Comparison of ENCODE assay signal across 16 mouse cellular contexts in genomic region chr9:35369063-35369462, GRCm38 (mm10). TPM values are rescaled to one million over a fixed set of nuclear protein-coding genes. Genes with fewer than 3 reads are reported as not detected.
DNase-seq lines count a peak whose midpoint lies in the region; ATAC-seq and TF ChIP-seq lines count a peak whose summit lies in the region.
"Had no signal": no experiment of that assay in that cellular context is flagged by ENCODE, and none has a peak within 500 bp of the region (broad histone marks: within the 10 kb centered on the region; RNA-seq: fewer than 3 reads in every experiment).

No protein-coding gene starts in this region.

- H3K27me3 ChIP-seq in heart, embryonic 11.5 days (ENCODE audit: control insufficient read depth, insufficient read depth, low read length) = no peaks in the 10 kb centered on the region
- 0 out of 2 replicates have a peak, but pooled peaks cover 12% of the 10 kb centered on the region for H3K27me3 ChIP-seq in heart, embryonic 10.5 days (ENCODE audit: insufficient read depth, poor library complexity, severe bottlenecking)
- peaks cover 6% of the 10 kb centered on the region; the same call in 1 of the 2 replicates for H3K27me3 ChIP-seq in lung, embryonic 15.5 days
- H3K27me3 ChIP-seq in embryonic facial prominence, embryonic 12.5 days = no peaks in the 10 kb centered on the region
- no peaks in the 10 kb centered on the region for H3K27me3 ChIP-seq in myocyte (ENCODE audit: control insufficient read depth, insufficient read depth, insufficient read length)
- H3K27me3 ChIP-seq: limb, embryonic 12.5 days; stomach, embryonic 15.5 days had no signal

- DNase-seq in heart, embryonic 10.5 days (ENCODE audit: low spot score) = no peak
- no peak for DNase-seq in lung, adult 2 months
- no peak for DNase-seq in left cerebral cortex, adult 11 months (ENCODE audit: low spot score)
- no peak for DNase-seq in spleen, adult 18-20 months
- DNase-seq: cerebellum, adult 2 months; lung, adult 18-20 months had no signal

- H3K79me2 ChIP-seq in myocyte (ENCODE audit: control insufficient read depth, insufficient read depth) = no peaks in the 10 kb centered on the region

- no peak overlapping the region for H3K9ac ChIP-seq in heart, embryonic 11.5 days (ENCODE audit: low read depth, low read length)
- H3K9ac ChIP-seq in lung, embryonic 15.5 days = no peak overlapping the region
- H3K9ac ChIP-seq in embryonic facial prominence, embryonic 12.5 days = no peak overlapping the region
- H3K9ac ChIP-seq: forebrain, embryonic 13.5 days; heart, embryonic 13.5 days; hindbrain, embryonic 15.5 days; limb, embryonic 12.5 days; stomach, embryonic 15.5 days had no signal

- no peak overlapping the region for H3K4me3 ChIP-seq in heart, embryonic 11.5 days (ENCODE audit: low read depth, low read length)
- no peak overlapping the region for H3K4me3 ChIP-seq in heart, embryonic 10.5 days
- H3K4me3 ChIP-seq in lung, embryonic 15.5 days = no peak overlapping the region
- no peak overlapping the region for H3K4me3 ChIP-seq in lung, adult 2 months (replicated peaks; ENCODE audit: extremely low read depth, low read depth, low read length)
- no peak overlapping the region for H3K4me3 ChIP-seq in embryonic facial prominence, embryonic 12.5 days
- H3K4me3 ChIP-seq in myocyte = no peak overlapping the region
- H3K4me3 ChIP-seq: forebrain, embryonic 13.5 days; heart, embryonic 13.5 days; hindbrain, embryonic 15.5 days; limb, embryonic 12.5 days; stomach, embryonic 15.5 days had no signal

- no peak for TF ChIP-seq CTCF in lung, adult 2 months (IDR thresholded peaks at IDR 0.05; ENCODE audit: insufficient read depth, low read length)

- no peak overlapping the region for H3ac ChIP-seq in myocyte (ENCODE audit: control insufficient read depth, insufficient read length)

- 0 out of 2 replicates have a peak, but pooled peaks have one; percentile 29 for ATAC-seq in heart, embryonic 11.5 days (replicated peaks; ENCODE audit: insufficient number of reproducible peaks, low FRiP score, low TSS enrichment)
- ATAC-seq in lung, embryonic 15.5 days (ENCODE audit: borderline replicate concordance, extremely low read depth, low FRiP score, low TSS enrichment) = peak; percentile 37; the same call in 1 of the 2 replicates
- ATAC-seq in embryonic facial prominence, embryonic 12.5 days (ENCODE audit: insufficient number of reproducible peaks, insufficient read depth, low FRiP score, low TSS enrichment) = peak; percentile 70
- ATAC-seq: forebrain, embryonic 13.5 days had no signal

- 64% methylated on average over 5 of the region's 5 CpGs for WGBS in heart, embryonic 11.5 days (ENCODE audit: insufficient replicate concordance)
- 51% methylated on average over 5 of the region's 5 CpGs for WGBS in heart, embryonic 10.5 days
- WGBS in lung, embryonic 15.5 days = 67% methylated on average over 4 of the region's 5 CpGs
- 81% methylated on average over 5 of the region's 5 CpGs for WGBS in lung, adult 2 months
- 54% methylated on average over 5 of the region's 5 CpGs for WGBS in embryonic facial prominence, embryonic 12.5 days

- H3K4me2 ChIP-seq in heart, embryonic 11.5 days = no peak overlapping the region
- H3K4me2 ChIP-seq in lung, embryonic 15.5 days = no peak overlapping the region
- no peak overlapping the region for H3K4me2 ChIP-seq in embryonic facial prominence, embryonic 12.5 days (replicated peaks)
- peak overlapping the region; percentile 60 for H3K4me2 ChIP-seq in myocyte (ENCODE audit: low read depth)
- H3K4me2 ChIP-seq: forebrain, embryonic 13.5 days; heart, embryonic 13.5 days; hindbrain, embryonic 15.5 days; limb, embryonic 12.5 days; stomach, embryonic 15.5 days had no signal

- TF ChIP-seq POLR2A in lung, adult 2 months (IDR thresholded peaks at IDR 0.05; ENCODE audit: borderline replicate concordance, extremely low read depth, low read depth, low read length) = no peak
- TF ChIP-seq POLR2A in myocyte (IDR thresholded peaks at IDR 0.05; ENCODE audit: insufficient read length, low read depth) = no peak

- H3K9me3 ChIP-seq in heart, embryonic 11.5 days (replicated peaks; ENCODE audit: control insufficient read depth, low read length) = no peaks in the 10 kb centered on the region
- H3K9me3 ChIP-seq in heart, embryonic 10.5 days = no peaks in the 10 kb centered on the region
- no peaks in the 10 kb centered on the region for H3K9me3 ChIP-seq in lung, embryonic 15.5 days
- no peaks in the 10 kb centered on the region for H3K9me3 ChIP-seq in embryonic facial prominence, embryonic 12.5 days
- H3K9me3 ChIP-seq: forebrain, embryonic 13.5 days; heart, embryonic 13.5 days; hindbrain, embryonic 15.5 days; limb, embryonic 12.5 days; stomach, embryonic 15.5 days had no signal

- H3K27ac ChIP-seq in heart, embryonic 11.5 days (ENCODE audit: low read depth, low read length) = no peak overlapping the region
- no peak overlapping the region for H3K27ac ChIP-seq in heart, embryonic 10.5 days
- no peak overlapping the region for H3K27ac ChIP-seq in lung, embryonic 15.5 days
- peak overlapping the region; percentile 30; the same call in 1 of the 2 replicates for H3K27ac ChIP-seq in embryonic facial prominence, embryonic 12.5 days
- H3K27ac ChIP-seq: forebrain, embryonic 13.5 days; heart, embryonic 13.5 days; hindbrain, embryonic 15.5 days; kidney, postnatal 0 days; limb, embryonic 12.5 days; stomach, embryonic 15.5 days had no signal

- H3K4me1 ChIP-seq in heart, embryonic 11.5 days (ENCODE audit: control insufficient read depth, insufficient read depth, low read length) = peaks cover 3% of the 10 kb centered on the region; the same call in 1 of the 2 replicates
- peaks cover 24% of the 10 kb centered on the region for H3K4me1 ChIP-seq in heart, embryonic 10.5 days
- H3K4me1 ChIP-seq in lung, embryonic 15.5 days = no peaks in the 10 kb centered on the region
- H3K4me1 ChIP-seq in lung, adult 2 months (ENCODE audit: control insufficient read depth, insufficient read depth, low read length) = no peaks in the 10 kb centered on the region
- H3K4me1 ChIP-seq in embryonic facial prominence, embryonic 12.5 days = peaks cover 31% of the 10 kb centered on the region

- H3K36me3 ChIP-seq in heart, embryonic 11.5 days (ENCODE audit: control insufficient read depth, insufficient read depth, low read length) = no peaks in the 10 kb centered on the region
- H3K36me3 ChIP-seq in heart, embryonic 10.5 days = no peaks in the 10 kb centered on the region
- no peaks in the 10 kb centered on the region for H3K36me3 ChIP-seq in lung, embryonic 15.5 days
- no peaks in the 10 kb centered on the region for H3K36me3 ChIP-seq in embryonic facial prominence, embryonic 12.5 days
- no peaks in the 10 kb centered on the region for H3K36me3 ChIP-seq in myocyte (ENCODE audit: control insufficient read depth, insufficient read depth)
- H3K36me3 ChIP-seq: heart, embryonic 13.5 days; hindbrain, embryonic 15.5 days; limb, embryonic 12.5 days; stomach, embryonic 15.5 days had no signal

TF ChIP-seq in myocyte, 11 proteins besides CTCF, POLR2A, EP300 and RAD21:
- TF ChIP-seq TCF12 (IDR thresholded peaks at IDR 0.05; ENCODE audit: insufficient read depth, poor library complexity, severe bottlenecking) (peak; percentile 86), MYOG (IDR thresholded peaks at IDR 0.05; ENCODE audit: control insufficient read depth in 1 of 3, insufficient read depth in 1 of 3, insufficient read length in 2 of 3, low read depth in 2 of 3) (peak; percentile 71 to 94 (median 71)), TCF3 (IDR thresholded peaks at IDR 0.05; ENCODE audit: insufficient read length, low read depth) (peak; percentile 50), MYOD1 (IDR thresholded peaks at IDR 0.05; ENCODE audit: control insufficient read depth in 1 of 3, insufficient read length in 2 of 3, low read depth in 2 of 3) (peak; percentile 41 to 90 (median 89)), CEBPB (IDR thresholded peaks at IDR 0.05; ENCODE audit: insufficient read depth, poor library complexity, severe bottlenecking) (no peak)

RNA-seq across cellular contexts. Expression of gene Cdon, which starts 51.9 kb away (rescaled TPM):
- 4.4 and 6.1 TPM in 2 replicates for polyA plus RNA-seq in heart, embryonic 11.5 days (2014; fragmentation: Nextera tagmentation; extraction: Ambion mirVana)
- 4.0 and 6.2 TPM in 2 replicates for polyA plus RNA-seq in heart, embryonic 10.5 days (2016; fragmentation: Nextera tagmentation; extraction: Ambion mirVana)
- 3.9 and 4.7 TPM in 2 replicates for polyA plus RNA-seq in lung, embryonic 15.5 days (2015; fragmentation: Nextera tagmentation; extraction: Ambion mirVana)
- polyA plus RNA-seq in lung, adult 2 months (2012; rRNA removed) = 5.4 and 7.1 TPM in 2 replicates
- 18.3 and 20.8 TPM in 2 replicates for polyA plus RNA-seq in embryonic facial prominence, embryonic 12.5 days (2016; fragmentation: Nextera tagmentation; extraction: Ambion mirVana)
- 49.9 TPM for polyA plus RNA-seq in myocyte (2012; fragmentation: generic; extraction: Trizol)
